Mouse (Mus musculus): ENCODE data around the gene Stx8. TPM values are rescaled to one million over a fixed set of nuclear protein-coding genes. Genes with fewer than 3 reads are reported as not detected.

The Stx8 gene
- polyA plus RNA-seq, 1 experiment from 2014 or later = 67.1 TPM

DNA sequence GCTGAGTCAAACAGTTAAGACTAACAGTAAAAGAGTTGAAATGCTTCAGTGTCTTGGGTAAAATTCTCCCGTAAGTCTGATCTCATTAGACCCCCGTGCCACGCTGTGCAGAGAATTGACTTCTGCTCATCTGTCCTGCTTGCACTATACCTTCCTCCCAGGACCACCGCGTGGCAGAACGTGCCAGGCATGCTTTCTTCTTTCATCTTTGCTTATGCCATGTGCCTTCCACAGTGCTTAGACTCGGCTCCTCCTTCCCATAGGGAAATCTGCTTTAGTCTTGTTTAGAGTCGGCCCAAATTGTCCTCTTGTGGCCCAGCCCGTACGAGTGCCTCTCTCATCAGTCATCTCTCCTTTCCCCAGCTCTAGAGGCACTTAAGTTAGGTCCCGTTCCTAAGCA is 1.8 kb downstream of the Stx8 start:
- H3K9me3 ChIP-seq (ENCODE audit: control insufficient read depth, low read length) = no peaks in the 10 kb centered on the region
- no peak overlapping the region for H3K9ac ChIP-seq
- WGBS = 74% methylated on average over 11 of the region's 11 CpGs
- H3K4me3 ChIP-seq (replicated peaks; ENCODE audit: low read length) = no peak overlapping the region
- ATAC-seq (ENCODE audit: low FRiP score) = no peak
- peaks cover 16% of the 10 kb centered on the region; the same call in 1 of the 2 replicates for H3K4me1 ChIP-seq (replicated peaks; ENCODE audit: control insufficient read depth, insufficient read depth, low read length)
- H3K27ac ChIP-seq = no peak overlapping the region
- no peak overlapping the region for H3K4me2 ChIP-seq (replicated peaks)
- H3K27me3 ChIP-seq (ENCODE audit: control insufficient read depth, insufficient read depth, low read length) = no peaks in the 10 kb centered on the region
- DNase-seq (ENCODE audit: low spot score) = no peak
- H3K36me3 ChIP-seq (replicated peaks; ENCODE audit: control insufficient read depth, insufficient read depth) = peaks cover 19% of the 10 kb centered on the region

DNA sequence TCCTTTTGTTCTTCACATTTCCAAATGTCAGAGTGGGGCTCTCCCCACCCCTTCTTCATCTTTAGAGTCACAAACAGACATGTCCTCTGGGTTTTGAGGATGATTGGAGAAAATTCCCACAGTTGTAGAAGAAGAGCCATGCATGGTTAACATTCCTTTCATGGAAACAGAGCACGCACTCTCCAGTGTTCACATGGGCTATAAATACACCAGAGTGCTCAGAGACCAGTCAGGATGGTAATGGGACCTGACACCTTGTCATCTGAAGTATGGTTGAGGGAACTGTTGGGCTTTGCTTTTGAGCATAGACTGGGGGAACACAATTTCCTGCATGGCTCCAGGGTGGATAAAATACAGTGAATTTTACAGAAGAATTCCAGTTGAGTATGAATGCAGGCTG is 6.6 kb downstream of the Stx8 start:
- H3K36me3 ChIP-seq (replicated peaks; ENCODE audit: control insufficient read depth, insufficient read depth) = peaks cover 29% of the 10 kb centered on the region
- H3K9me3 ChIP-seq (ENCODE audit: control insufficient read depth, low read length) = no peaks in the 10 kb centered on the region
- no peaks in the 10 kb centered on the region for H3K27me3 ChIP-seq (ENCODE audit: control insufficient read depth, insufficient read depth, low read length)
- DNase-seq (ENCODE audit: low spot score) (no peak), ATAC-seq (ENCODE audit: low FRiP score) (no peak)
- whole genome bisulfite sequencing = 74% methylated on average over 1 of the region's 1 CpGs
- H3K4me3 ChIP-seq (replicated peaks; ENCODE audit: low read length) = no peak overlapping the region
- H3K27ac ChIP-seq = no peak overlapping the region
- no peak overlapping the region for H3K9ac ChIP-seq
- H3K4me2 ChIP-seq (replicated peaks) = no peak overlapping the region
- H3K4me1 ChIP-seq (replicated peaks; ENCODE audit: control insufficient read depth, insufficient read depth, low read length) = peaks cover 3% of the 10 kb centered on the region; the same call in 1 of the 2 replicates

DNA sequence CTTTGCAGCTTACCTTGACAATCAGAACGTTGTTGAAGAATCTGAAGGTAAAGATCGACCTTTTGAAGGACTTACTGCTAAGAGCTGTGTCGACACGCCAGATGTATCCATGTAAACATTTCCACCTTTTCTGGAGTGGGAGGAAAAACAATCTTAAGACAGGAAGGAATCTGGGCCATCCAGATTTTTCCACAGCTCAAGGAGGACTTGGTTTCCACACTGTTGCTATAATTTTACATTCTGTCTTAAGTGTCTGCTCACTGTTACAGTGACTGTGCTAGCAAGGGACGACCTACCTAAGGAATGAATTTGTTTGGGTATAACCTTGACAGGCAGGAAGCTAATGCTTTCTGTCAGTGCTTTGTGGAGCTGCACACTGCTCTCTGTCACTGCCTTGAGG is 7.2 kb downstream of the Stx8 start:
- Histone ChIP-seq H3K9ac (no peak overlapping the region), H3K27ac (no peak overlapping the region), H3K4me2 (replicated peaks) (no peak overlapping the region), H3K36me3 (replicated peaks; ENCODE audit: control insufficient read depth, insufficient read depth) (peaks cover 29% of the 10 kb centered on the region), H3K4me1 (replicated peaks; ENCODE audit: control insufficient read depth, insufficient read depth, low read length) (no peaks in the 10 kb centered on the region), H3K9me3 (ENCODE audit: control insufficient read depth, low read length) (no peaks in the 10 kb centered on the region), H3K27me3 (ENCODE audit: control insufficient read depth, insufficient read depth, low read length) (no peaks in the 10 kb centered on the region), H3K4me3 (replicated peaks; ENCODE audit: low read length) (no peak overlapping the region)
- no peak for DNase-seq (ENCODE audit: low spot score)
- no peak for ATAC-seq (ENCODE audit: low FRiP score)
- 87% methylated on average over 5 of the region's 5 CpGs for WGBS

- Histone ChIP-seq H3K4me3 (replicated peaks; ENCODE audit: low read length) (no peak overlapping the region), H3K9ac (no peak overlapping the region), H3K4me1 (replicated peaks; ENCODE audit: control insufficient read depth, insufficient read depth, low read length) (no peaks in the 10 kb centered on the region), H3K27me3 (ENCODE audit: control insufficient read depth, insufficient read depth, low read length) (no peaks in the 10 kb centered on the region), H3K9me3 (ENCODE audit: control insufficient read depth, low read length) (no peaks in the 10 kb centered on the region), H3K4me2 (replicated peaks) (no peak overlapping the region), H3K27ac (no peak overlapping the region), H3K36me3 (replicated peaks; ENCODE audit: control insufficient read depth, insufficient read depth) (peaks cover 22% of the 10 kb centered on the region)
- no peak for ATAC-seq (ENCODE audit: low FRiP score)
- WGBS = 21% methylated on average over 2 of the region's 2 CpGs
- DNase-seq (ENCODE audit: low spot score) = peak; percentile 77
These were observed 9.3 kb downstream of the Stx8 start for GRCm38 (mm10) chr11:67975252-67975651.

DNA sequence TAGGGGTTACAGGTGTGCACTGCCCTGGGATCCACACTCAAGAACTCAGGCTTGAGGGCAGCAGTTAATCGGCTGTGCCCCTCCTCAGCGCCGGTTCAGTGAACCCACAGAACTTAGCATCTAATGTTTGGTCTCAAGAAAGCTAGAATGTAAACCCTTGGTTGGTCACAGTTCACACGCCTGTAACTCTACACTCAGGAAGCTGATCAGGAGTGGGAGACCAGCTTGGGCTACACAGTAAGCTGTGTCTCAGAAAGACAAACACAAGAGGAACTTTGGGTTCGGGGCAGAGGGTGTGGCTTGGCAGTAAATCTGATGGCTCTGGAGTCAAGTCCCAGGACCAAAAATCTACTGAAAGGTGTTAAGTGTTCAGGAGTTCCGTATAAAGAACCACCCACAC is 17.6 kb downstream of the Stx8 start:
- Histone ChIP-seq H3K4me1 (replicated peaks; ENCODE audit: control insufficient read depth, insufficient read depth, low read length) (no peaks in the 10 kb centered on the region), H3K4me3 (replicated peaks; ENCODE audit: low read length) (no peak overlapping the region), H3K9me3 (ENCODE audit: control insufficient read depth, low read length) (no peaks in the 10 kb centered on the region), H3K36me3 (replicated peaks; ENCODE audit: control insufficient read depth, insufficient read depth) (peaks cover 11% of the 10 kb centered on the region; the same call in 1 of the 2 replicates), H3K27ac (no peak overlapping the region), H3K27me3 (ENCODE audit: control insufficient read depth, insufficient read depth, low read length) (no peaks in the 10 kb centered on the region), H3K4me2 (replicated peaks) (no peak overlapping the region), H3K9ac (no peak overlapping the region)
- DNase-seq (ENCODE audit: low spot score) = no peak
- WGBS = 94% methylated on average over 6 of the region's 6 CpGs
- no peak for ATAC-seq (ENCODE audit: low FRiP score)

DNA sequence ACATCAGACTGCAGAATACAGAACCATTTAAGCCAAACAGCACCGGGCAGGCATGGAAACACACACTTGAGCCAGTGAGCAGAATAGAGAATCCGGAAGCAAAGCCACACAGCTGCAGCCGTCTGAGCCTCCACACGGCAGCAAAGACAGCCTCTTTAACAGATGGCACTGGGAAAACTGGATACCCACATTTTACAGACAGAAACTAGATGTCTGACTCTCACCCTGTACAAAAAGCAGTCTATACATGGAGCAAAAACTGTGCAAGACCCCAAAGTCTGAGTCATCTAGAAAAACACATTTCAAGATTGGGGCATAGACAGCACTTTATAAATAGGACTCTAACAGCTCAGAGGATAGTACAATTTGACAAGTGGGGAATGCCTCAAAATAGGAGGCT is 25.2 kb downstream of the Stx8 start:
- Histone ChIP-seq H3K36me3 (replicated peaks; ENCODE audit: control insufficient read depth, insufficient read depth) (no peaks in the 10 kb centered on the region; the same call in 1 of the 2 replicates), H3K4me1 (replicated peaks; ENCODE audit: control insufficient read depth, insufficient read depth, low read length) (no peaks in the 10 kb centered on the region), H3K27me3 (ENCODE audit: control insufficient read depth, insufficient read depth, low read length) (no peaks in the 10 kb centered on the region), H3K27ac (no peak overlapping the region), H3K9me3 (ENCODE audit: control insufficient read depth, low read length) (no peaks in the 10 kb centered on the region), H3K9ac (no peak overlapping the region), H3K4me3 (replicated peaks; ENCODE audit: low read length) (no peak overlapping the region), H3K4me2 (replicated peaks) (no peak overlapping the region)
- DNase-seq (ENCODE audit: low spot score) (no peak), ATAC-seq (ENCODE audit: low FRiP score) (no peak)
- WGBS = 86% methylated on average over 4 of the region's 4 CpGs

- Histone ChIP-seq H3K9ac (no peak overlapping the region), H3K4me3 (replicated peaks; ENCODE audit: low read length) (no peak overlapping the region), H3K36me3 (replicated peaks; ENCODE audit: control insufficient read depth, insufficient read depth) (no peaks in the 10 kb centered on the region), H3K4me1 (replicated peaks; ENCODE audit: control insufficient read depth, insufficient read depth, low read length) (no peaks in the 10 kb centered on the region), H3K27ac (no peak overlapping the region), H3K27me3 (ENCODE audit: control insufficient read depth, insufficient read depth, low read length) (no peaks in the 10 kb centered on the region), H3K4me2 (replicated peaks) (no peak overlapping the region), H3K9me3 (ENCODE audit: control insufficient read depth, low read length) (no peaks in the 10 kb centered on the region)
- no peak for ATAC-seq (ENCODE audit: low FRiP score)
- 69% methylated on average over 4 of the region's 4 CpGs for WGBS
- DNase-seq (ENCODE audit: low spot score) = no peak
These were observed 30.0 kb downstream of the Stx8 start for GRCm38 (mm10) chr11:67995965-67996364.

DNA sequence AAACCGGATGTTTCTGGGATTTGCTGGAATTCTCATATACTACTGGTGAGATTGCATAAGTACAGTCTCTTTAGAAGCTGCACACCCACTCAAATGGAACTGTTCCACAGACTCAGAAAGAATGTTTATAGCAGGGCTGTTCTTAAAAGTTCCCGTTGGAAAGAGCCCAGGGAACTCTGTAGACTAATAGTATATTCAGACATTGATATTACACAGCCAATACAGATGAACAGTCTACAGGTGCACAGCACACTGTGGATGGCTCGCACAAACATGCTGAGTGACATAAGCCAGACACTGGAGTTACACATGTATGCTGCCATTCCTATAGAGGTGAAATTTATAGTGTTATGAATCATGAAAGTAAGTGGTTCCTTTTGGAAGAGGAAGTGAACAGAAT is 32.9 kb downstream of the Stx8 start:
- WGBS = 92% methylated on average over 3 of the region's 3 CpGs
- no peak overlapping the region for H3K4me2 ChIP-seq (replicated peaks)
- no peak overlapping the region for H3K4me3 ChIP-seq (replicated peaks; ENCODE audit: low read length)
- ATAC-seq (ENCODE audit: low FRiP score) = no peak
- H3K36me3 ChIP-seq (replicated peaks; ENCODE audit: control insufficient read depth, insufficient read depth) = no peaks in the 10 kb centered on the region
- no peak for DNase-seq (ENCODE audit: low spot score)
- no peak overlapping the region for H3K27ac ChIP-seq
- no peaks in the 10 kb centered on the region for H3K9me3 ChIP-seq (ENCODE audit: control insufficient read depth, low read length)
- H3K27me3 ChIP-seq (ENCODE audit: control insufficient read depth, insufficient read depth, low read length) = no peaks in the 10 kb centered on the region; the same call in 1 of the 2 replicates
- H3K9ac ChIP-seq = no peak overlapping the region
- no peaks in the 10 kb centered on the region for H3K4me1 ChIP-seq (replicated peaks; ENCODE audit: control insufficient read depth, insufficient read depth, low read length)

GRCm38 (mm10) chr11:67999629-68000028 is 33.6 kb downstream of the Stx8 start:
- Histone ChIP-seq H3K9me3 (ENCODE audit: control insufficient read depth, low read length) (no peaks in the 10 kb centered on the region), H3K4me1 (replicated peaks; ENCODE audit: control insufficient read depth, insufficient read depth, low read length) (no peaks in the 10 kb centered on the region), H3K27me3 (ENCODE audit: control insufficient read depth, insufficient read depth, low read length) (no peaks in the 10 kb centered on the region; the same call in 1 of the 2 replicates), H3K36me3 (replicated peaks; ENCODE audit: control insufficient read depth, insufficient read depth) (no peaks in the 10 kb centered on the region), H3K9ac (no peak overlapping the region), H3K4me2 (replicated peaks) (no peak overlapping the region), H3K4me3 (replicated peaks; ENCODE audit: low read length) (no peak overlapping the region), H3K27ac (no peak overlapping the region)
- DNase-seq (ENCODE audit: low spot score) = peak; percentile 46
- ATAC-seq (ENCODE audit: low FRiP score) = no peak
- WGBS = 78% methylated on average over 5 of the region's 5 CpGs

DNA sequence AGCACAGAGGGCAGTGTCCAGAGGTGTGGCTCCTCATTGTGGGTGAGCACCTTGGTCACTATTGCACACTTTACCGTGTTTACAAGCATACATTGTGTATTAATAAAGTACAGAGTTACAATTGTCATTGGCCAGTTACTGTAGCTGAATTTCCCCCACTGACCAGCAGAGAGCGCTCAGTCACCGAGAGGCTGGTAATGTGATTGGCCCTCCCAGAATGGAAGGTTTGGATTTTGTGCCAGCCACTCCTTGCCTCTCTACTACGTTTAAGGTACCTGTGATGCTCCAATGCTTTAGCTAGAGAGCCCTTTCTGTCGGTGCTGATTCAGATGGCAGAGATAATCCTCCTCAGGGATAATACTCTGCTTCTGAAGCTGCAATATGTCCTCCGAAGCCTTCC is 38.2 kb downstream of the Stx8 start:
- peaks cover 11% of the 10 kb centered on the region for H3K4me1 ChIP-seq (replicated peaks; ENCODE audit: control insufficient read depth, insufficient read depth, low read length)
- ATAC-seq (ENCODE audit: low FRiP score) (no peak), DNase-seq (ENCODE audit: low spot score) (peak; percentile 87)
- no peak overlapping the region for H3K4me2 ChIP-seq (replicated peaks)
- WGBS = 23% methylated on average over 6 of the region's 6 CpGs
- H3K27me3 ChIP-seq (ENCODE audit: control insufficient read depth, insufficient read depth, low read length) = no peaks in the 10 kb centered on the region; the same call in 1 of the 2 replicates
- no peaks in the 10 kb centered on the region for H3K9me3 ChIP-seq (ENCODE audit: control insufficient read depth, low read length)
- no peak overlapping the region for H3K4me3 ChIP-seq (replicated peaks; ENCODE audit: low read length)
- H3K36me3 ChIP-seq (replicated peaks; ENCODE audit: control insufficient read depth, insufficient read depth) = no peaks in the 10 kb centered on the region
- no peak overlapping the region for H3K9ac ChIP-seq
- no peak overlapping the region for H3K27ac ChIP-seq

All from hindbrain, embryonic 14.5 days (tissue).